Mouse (Mus musculus) Muller cell, postnatal 12 days (primary cell): ENCODE data around the gene Srsf6.
"Not testable (repeated sequence)": the region's sequence is repeated elsewhere in the genome, so short reads cannot be mapped to it uniquely, and the experiment has no call there.

ENCODE experiments used
- DNase-seq: peaks from one replicate; pipeline ENCODE4 v3.0.0-alpha.2; 2015; ENCODE audit errors: inconsistent ontology term

Gene Srsf6

DNA sequence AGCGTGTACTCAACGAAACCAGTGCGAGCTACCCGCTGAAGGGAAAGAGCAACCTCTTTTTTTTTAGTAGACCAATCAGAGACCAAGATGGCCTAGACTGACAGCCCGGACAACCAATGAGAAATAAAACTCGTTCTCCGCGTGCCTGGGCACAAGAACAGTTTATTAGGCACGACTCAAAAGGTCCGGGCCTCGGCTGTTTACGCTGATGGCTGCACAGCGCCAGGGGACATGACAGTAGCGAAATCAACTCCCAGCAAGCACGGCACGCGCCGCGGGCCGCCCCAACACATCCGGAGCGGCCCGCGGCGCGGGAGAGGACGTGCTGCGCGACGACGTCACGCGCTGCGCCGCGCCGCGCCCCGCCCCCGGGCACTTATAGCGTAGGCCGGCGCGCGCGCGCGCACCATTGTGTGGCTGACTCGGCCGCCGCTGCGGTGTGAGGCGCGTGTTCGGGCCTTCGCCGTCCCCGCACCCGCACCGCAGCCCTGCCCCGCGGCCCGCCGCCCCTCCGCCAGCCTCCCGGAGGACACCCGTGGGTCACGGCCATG lies at the start of gene Srsf6:
TSS of gene Srsf6 (plus strand) at position 406 of the 551 bp plus-strand sequence.
- DNase-seq = peak; percentile 96

- no peak for DNase-seq
Measured at GRCm38 (mm10) chr2:162884101-162884500, 47.2 kb upstream of the Srsf6 start.

GRCm38 (mm10) chr2:162887121-162887520 lies 44.2 kb upstream of the Srsf6 start:
- peak; percentile 52 for DNase-seq

- DNase-seq = no peak
Measured at GRCm38 (mm10) chr2:162888677-162889076, 42.7 kb upstream of the Srsf6 start.

DNA sequence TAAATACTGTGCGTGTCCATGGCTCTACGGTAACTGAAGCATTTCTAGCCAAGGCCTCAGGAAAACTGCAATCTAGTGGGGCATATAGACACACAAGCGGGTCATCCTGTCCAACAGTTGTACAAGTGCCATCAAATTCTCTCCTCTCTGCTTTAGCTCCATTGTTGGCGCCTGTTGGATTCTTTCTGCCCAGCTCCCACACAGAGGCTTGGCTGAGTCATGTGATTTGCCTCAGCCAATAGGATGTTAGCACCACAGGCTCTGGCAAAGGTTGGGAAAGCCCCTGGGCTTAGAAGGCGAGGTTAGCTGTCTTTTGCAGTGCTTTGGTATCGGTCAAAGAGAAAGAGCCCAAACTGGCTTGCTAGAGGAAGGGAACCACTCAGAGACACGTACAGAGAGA lies 42.1 kb upstream of the Srsf6 start:
- no peak for DNase-seq

DNA sequence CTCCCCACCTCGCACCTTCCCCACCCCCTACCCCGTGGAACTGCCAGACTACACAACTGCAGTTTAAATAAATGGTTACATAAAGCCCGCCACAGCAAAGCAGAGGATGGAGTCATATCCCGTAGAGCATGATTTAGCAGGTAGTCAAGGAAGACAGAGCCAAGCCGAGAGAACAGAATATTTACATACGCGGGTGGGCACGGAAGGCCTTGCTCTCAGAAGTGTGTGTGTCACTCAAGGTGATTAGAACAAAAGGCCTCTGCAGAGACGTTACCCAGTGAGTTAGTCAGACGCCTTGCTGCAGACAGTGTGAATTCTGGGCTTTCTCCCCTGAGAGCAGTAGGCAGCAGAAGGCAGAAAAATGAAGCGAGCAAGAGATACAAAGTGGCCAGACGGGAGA lies 41.6 kb upstream of the Srsf6 start:
- DNase-seq = no peak

DNA sequence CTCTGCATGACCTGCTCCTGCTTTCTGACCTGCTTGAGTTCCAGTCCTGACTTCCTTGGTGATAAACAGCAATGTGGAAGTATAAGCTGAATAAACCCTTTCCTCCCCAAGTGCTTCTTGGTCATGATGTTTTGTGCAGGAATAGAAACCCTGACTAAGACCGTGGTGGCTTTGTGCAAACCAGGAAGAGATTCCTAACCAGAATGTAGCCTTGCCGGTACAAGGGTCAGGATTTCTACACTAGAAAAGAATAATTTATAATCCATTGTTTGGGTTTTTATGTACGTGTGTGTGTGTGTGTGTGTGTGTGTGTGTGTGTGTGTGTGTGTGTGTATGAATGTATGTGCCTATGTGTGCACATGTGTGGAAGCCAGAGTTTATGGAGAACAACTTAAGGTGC lies 38.3 kb upstream of the Srsf6 start:
- not testable (repeated sequence) for DNase-seq

GRCm38 (mm10) chr2:162899256-162899655 lies 32.1 kb upstream of the Srsf6 start:
- DNase-seq = not testable (repeated sequence)

DNA sequence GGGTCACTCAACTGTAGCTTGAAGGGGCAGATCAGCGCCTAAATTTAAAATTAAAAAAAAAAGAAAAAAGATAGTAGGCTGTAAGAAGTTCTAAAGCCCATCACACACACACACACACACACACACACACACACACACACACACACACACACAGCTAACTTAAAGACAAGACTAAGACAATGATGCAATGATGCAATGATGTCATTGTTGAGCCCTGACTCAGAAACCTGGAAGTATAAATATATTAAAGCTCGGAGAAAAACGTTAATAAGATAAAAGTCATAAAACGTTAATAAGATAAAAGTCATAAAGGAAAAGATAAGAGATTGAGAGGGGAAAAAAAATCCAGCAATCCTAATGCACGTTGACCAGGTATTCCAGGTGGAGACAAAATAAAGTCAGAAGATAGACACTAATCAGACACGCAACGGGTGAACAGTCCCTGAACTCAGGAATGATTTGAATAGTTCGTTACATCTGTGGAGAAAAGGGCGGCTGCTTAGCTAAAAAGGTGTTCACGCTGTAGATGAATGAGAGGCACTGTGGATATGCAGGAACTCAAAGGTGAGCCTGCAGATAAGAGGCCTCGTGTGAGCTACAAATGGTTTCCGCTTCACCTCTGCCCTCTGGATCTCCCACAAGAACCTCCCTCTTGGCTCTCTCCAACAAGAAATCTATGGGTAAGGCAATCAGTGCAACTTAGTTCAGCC lies 31.3 kb upstream of the Srsf6 start:
- no peak for DNase-seq

GRCm38 (mm10) chr2:162900590-162900916 lies 30.8 kb upstream of the Srsf6 start:
- peak; percentile 36 for DNase-seq

GRCm38 (mm10) chr2:162905902-162906301 lies 25.4 kb upstream of the Srsf6 start:
- DNase-seq = no peak

DNA sequence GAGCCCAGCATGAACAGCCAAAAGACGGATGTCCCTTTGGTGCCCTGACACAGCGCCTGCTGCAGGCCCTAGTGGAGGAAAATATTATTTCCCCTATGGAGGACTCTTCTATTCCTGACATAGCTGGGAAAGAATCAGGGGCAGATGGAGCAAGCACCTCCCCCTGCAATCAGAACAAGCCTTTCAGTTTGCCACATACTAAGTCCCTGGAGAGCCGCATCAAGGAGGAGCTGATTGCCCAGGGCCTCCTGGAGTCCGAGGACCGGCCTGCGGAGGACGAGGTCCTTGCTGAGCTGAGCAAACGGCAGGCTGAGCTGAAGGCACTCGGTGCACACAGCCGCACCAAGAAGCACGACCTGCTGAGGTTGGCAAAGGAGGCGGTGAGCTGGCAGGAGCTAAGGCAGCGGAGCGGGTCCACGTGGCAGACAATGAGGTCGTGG lies 23.3 kb upstream of the Srsf6 start:
- DNase-seq = peak; percentile 41

DNA sequence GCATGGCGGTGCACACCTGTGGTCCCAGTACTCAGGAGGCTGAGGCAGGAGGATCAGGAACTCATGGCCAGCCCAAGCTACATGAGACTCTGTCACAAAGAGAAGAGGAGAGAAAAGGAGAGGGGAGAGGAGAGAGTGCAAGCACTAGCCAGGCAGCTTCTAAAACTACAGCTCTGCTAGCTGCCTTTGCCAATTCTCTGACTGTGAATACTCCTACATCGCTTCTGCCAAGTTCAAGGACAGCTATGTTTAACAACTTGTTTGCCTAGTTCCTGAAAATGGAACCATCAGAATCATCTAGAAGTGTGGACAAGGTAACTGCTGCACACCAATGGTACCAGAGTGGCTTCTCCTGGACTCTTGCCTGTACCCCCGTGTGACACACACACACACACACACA lies 17.3 kb upstream of the Srsf6 start:
- no peak for DNase-seq

- DNase-seq = no peak
Measured at GRCm38 (mm10) chr2:162914519-162914918, 16.8 kb upstream of the Srsf6 start.

- DNase-seq = no peak
Measured at GRCm38 (mm10) chr2:162919926-162920325, 11.4 kb upstream of the Srsf6 start.

DNA sequence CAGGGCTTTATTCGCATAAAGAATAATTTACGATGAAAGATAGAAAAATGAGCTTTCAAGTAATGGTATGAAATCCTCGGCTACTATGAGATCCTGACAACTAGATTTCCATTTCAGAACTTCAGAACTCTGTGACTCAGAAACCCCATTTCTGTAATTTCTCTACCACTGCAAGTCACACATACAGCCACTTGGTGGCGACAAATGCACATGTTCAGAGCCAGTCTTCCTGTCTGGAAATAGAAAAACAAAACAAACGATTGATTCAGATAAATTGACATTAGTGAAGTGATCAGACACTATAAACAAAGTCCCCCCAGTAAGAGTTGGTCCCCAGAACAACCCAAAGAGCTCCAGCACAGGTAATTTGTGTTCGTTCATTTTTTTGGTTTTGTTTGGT lies 9.1 kb upstream of the Srsf6 start:
- peak; percentile 57 for DNase-seq

- no peak for DNase-seq
Measured at GRCm38 (mm10) chr2:162922834-162923233, 8.5 kb upstream of the Srsf6 start.

- DNase-seq = no peak
Measured at GRCm38 (mm10) chr2:162924126-162924525, 7.2 kb upstream of the Srsf6 start.

GRCm38 (mm10) chr2:162927918-162928585 lies 3.3 kb upstream of the Srsf6 start:
- DNase-seq = no peak

DNA sequence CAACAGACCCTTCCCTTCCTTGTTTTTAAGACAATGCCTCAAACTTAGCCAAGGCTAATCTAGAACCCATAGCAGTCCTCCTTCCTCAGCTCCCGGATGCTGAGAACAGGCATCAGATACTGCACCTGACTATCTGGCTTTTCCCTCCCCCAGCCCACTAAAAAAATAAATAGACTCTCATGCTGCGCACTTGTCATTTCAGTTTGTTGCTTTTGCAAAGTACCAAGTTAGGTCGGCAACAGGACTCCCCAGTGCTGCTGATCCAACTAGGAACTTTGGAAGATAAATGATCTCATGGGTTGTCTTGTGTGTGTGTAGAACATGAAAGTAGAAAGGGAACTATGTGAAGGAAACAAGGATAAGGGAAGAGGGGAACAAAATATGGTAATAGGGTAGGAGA lies 1.6 kb upstream of the Srsf6 start:
- no peak for DNase-seq

GRCm38 (mm10) chr2:162930516-162931122 lies 709 bp upstream of the Srsf6 start:
- no peak for DNase-seq
